Mouse (Mus musculus) lung, postnatal 0 days (tissue): ENCODE measurements at regions not wholly inside any gene's neighbourhood (a gene's known extent, or its start where the extent isn't known, plus 50 kb on each side); places are given as distances from the start of the nearest gene placed in this dataset.

Experiments
- CTCF ChIP-seq: IDR thresholded peaks from 2 replicates; pipeline ENCODE4 v1.5.1; 2016; ENCODE audit warnings: antibody characterized with exemption, mild to moderate bottlenecking
- EP300 ChIP-seq: IDR thresholded peaks from 2 replicates; pipeline ENCODE4 v1.6.1; 2016; ENCODE audit warnings: antibody characterized with exemption, mild to moderate bottlenecking, control low read depth

DNA sequence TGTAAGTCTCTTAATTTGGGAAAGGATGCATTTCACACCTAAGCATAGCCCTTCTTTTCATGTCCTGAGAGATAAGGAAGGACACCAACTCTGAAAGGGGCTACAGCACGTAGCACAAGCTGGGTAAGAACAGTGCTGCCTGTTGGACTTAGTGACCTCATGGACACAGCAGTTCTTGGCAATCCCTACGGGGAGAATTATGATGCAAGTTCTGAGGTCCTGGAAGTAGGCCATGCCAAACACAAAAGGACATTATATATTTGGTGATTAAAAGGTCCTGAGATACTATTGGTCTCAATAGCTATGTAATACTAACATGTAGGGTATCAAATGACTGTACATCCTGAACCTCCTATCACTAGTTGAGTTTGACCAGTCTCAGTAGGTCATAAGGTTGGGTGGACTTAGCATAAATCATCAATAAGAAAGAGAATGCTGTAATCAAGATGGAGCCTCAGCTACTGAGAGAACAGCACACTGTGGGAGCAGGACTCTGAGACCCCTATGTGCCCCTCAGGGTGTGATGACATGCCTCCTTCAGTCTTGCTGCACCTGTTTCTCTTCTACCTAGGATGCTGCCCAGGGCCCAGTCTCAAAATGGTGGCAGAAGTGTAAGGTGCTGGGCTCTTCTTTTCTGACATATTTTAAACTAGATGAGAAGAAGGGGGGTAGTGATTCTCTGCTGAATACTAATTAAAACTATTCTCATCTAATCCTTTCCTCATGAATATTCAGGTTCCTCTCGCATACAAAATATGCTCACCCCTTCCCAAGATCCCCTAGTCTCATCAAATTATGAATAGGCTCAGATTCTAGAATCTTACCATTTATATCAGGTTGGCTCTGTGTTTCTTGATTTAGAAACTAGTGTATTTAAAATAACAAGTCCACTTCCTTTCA, 277.5 kb upstream of the Camk1g start:
- TF ChIP-seq CTCF (no peak), EP300 (no peak)
